Mouse (Mus musculus) frontal cortex, postnatal 10 days (tissue): Measurements from ENCODE around the gene Casz1.

ENCODE experiments used
- DNase-seq, 2 experiments: peaks; one replicate each; pipeline ENCODE4 v3.0.0; 2022; ENCODE audit warnings: low spot score in 2 of 2, mixed read lengths in 1 of 2

Gene Casz1

GRCm38 (mm10) chr4:148936111-148936510 is 131.9 kb downstream of the Casz1 start:
- DNase-seq, result no peak

GRCm38 (mm10) chr4:148936727-148937126 is 132.5 kb downstream of the Casz1 start:
- no peak for DNase-seq

- DNase-seq, result no peak
Observed at GRCm38 (mm10) chr4:148938546-148938945, 134.3 kb downstream of the Casz1 start.

GRCm38 (mm10) chr4:148940674-148941211 is 136.5 kb downstream of the Casz1 start:
- peak; percentile 39 to 58 for DNase-seq

GRCm38 (mm10) chr4:148941321-148941720 is 137.1 kb downstream of the Casz1 start:
- DNase-seq, result no peak

GRCm38 (mm10) chr4:148943099-148943498 is 138.9 kb downstream of the Casz1 start:
- DNase-seq, result no peak

- peak in 1 of 2 experiments; percentile 35 for DNase-seq
Observed at GRCm38 (mm10) chr4:148945476-148945881, 141.2 kb downstream of the Casz1 start.

- no peak for DNase-seq
Observed at GRCm38 (mm10) chr4:148946071-148946470, 141.8 kb downstream of the Casz1 start.

- no peak for DNase-seq
Observed at GRCm38 (mm10) chr4:148947833-148948388, 143.7 kb downstream of the Casz1 start.

GRCm38 (mm10) chr4:148950487-148950886 is 146.3 kb downstream of the Casz1 start:
- no peak for DNase-seq

- DNase-seq, result peak; percentile 57 to 71
Observed at GRCm38 (mm10) chr4:148950932-148951650, 146.9 kb downstream of the Casz1 start.

- peak in 1 of 2 experiments; percentile 51 for DNase-seq
Observed at GRCm38 (mm10) chr4:148951821-148952291, 147.6 kb downstream of the Casz1 start.

GRCm38 (mm10) chr4:148952328-148953222 is 148.3 kb downstream of the Casz1 start:
- peak in 1 of 2 experiments; percentile 43 for DNase-seq

GRCm38 (mm10) chr4:148955131-148955813 is 151.0 kb downstream of the Casz1 start:
- DNase-seq, result no peak

GRCm38 (mm10) chr4:148960011-148960410 is 155.8 kb downstream of the Casz1 start:
- no peak for DNase-seq

GRCm38 (mm10) chr4:148961081-148961480 is 156.9 kb downstream of the Casz1 start:
- DNase-seq, result no peak

GRCm38 (mm10) chr4:148962096-148962495 is 157.9 kb downstream of the Casz1 start:
- DNase-seq, result no peak

- no peak for DNase-seq
Observed at GRCm38 (mm10) chr4:148964541-148965310, 160.5 kb downstream of the Casz1 start.

GRCm38 (mm10) chr4:148966132-148966531 is 161.9 kb downstream of the Casz1 start:
- no peak for DNase-seq

- no peak for DNase-seq
Observed at GRCm38 (mm10) chr4:148968859-148969258, 164.6 kb downstream of the Casz1 start.

- DNase-seq, result no peak
Observed at GRCm38 (mm10) chr4:148969610-148970009, 165.4 kb downstream of the Casz1 start.
